Mouse (Mus musculus) bone marrow, adult 2 months (tissue): Measurements from ENCODE around the gene Gm21992. TPM values are rescaled to one million over a fixed set of nuclear protein-coding genes. Genes with fewer than 3 reads are reported as not detected.
"Not testable (repeated sequence)": the region's sequence is repeated elsewhere in the genome, so short reads cannot be mapped to it uniquely, and the experiment has no call there.

ENCODE experiments used
- H3K27ac ChIP-seq: fragments of 200-500 bp; 2 replicates; pipeline ENCODE4 v1.5.1; 2012; ENCODE audit warnings: low read depth, mild to moderate bottlenecking, control low read depth, inconsistent platforms, low read length; ENCODE audit not compliant: control insufficient read depth, poor library complexity, insufficient read depth
- H3K4me1 ChIP-seq: fragments of 200-500 bp; 2 replicates; pipeline ENCODE4 v1.6.1; 2011; ENCODE audit warnings: low read length; ENCODE audit not compliant: control insufficient read depth, insufficient read depth
- H3K4me3 ChIP-seq: fragments of 200-500 bp; replicated peaks from 2 replicates; pipeline ENCODE3; 2011; ENCODE audit warnings: mild to moderate bottlenecking, low read depth, low read length, control low read depth; ENCODE audit not compliant: control insufficient read depth
- CTCF ChIP-seq: fragments of 200-500 bp; IDR thresholded peaks from 2 replicates; pipeline ENCODE4 v1.5.1; 2011; ENCODE audit warnings: low read length, control low read depth; ENCODE audit not compliant: control insufficient read depth, insufficient read depth
- POLR2A ChIP-seq: fragments of 200-500 bp; IDR thresholded peaks from 2 replicates; pipeline ENCODE4 v1.6.1; 2011; ENCODE audit warnings: low read depth, mild to moderate bottlenecking, control low read depth, low read length, borderline replicate concordance; ENCODE audit not compliant: control insufficient read depth
- WGBS: fragments of 180-500 bp; shearing (Covaris S2); methylation state at CpG from one replicate; pipeline ENCODE4 v1.1.7; 2018; 5-methylcytosine and 5-hydroxymethylcytosine counted together
- polyA plus RNA-seq: library from polyadenylated mRNA; stranded (reverse); fragments of >200 nt; gene quantifications from 2 replicates; pipeline ENCODE4 v1.2.4, GENCODE M21; 2011; ENCODE audit warnings: low replicate concordance; ENCODE audit not compliant: missing spikeins, insufficient read depth, insufficient read length

Gm21992 gene
- polyA plus RNA-seq, 1 experiment: 40.7 TPM

- 90% methylated on average over 16 of the region's 16 CpGs for WGBS
- H3K4me1 ChIP-seq: no peaks in the 10 kb centered on the region
- no peak overlapping the region for H3K4me3 ChIP-seq
- no peak for TF ChIP-seq CTCF
- no peak for TF ChIP-seq POLR2A
- no peak overlapping the region for H3K27ac ChIP-seq
Measured at GRCm38 (mm10) chr19:4828444-4829114, 17.2 kb upstream of the Gm21992 start.

GRCm38 (mm10) chr19:4820678-4821303 is 9.4 kb upstream of the Gm21992 start:
- Histone ChIP-seq H3K4me1 (no peaks in the 10 kb centered on the region), H3K4me3 (no peak overlapping the region), H3K27ac (no peak overlapping the region)
- WGBS: 77% methylated on average over 5 of the region's 5 CpGs
- no peak for TF ChIP-seq CTCF
- TF ChIP-seq POLR2A: no peak

- Histone ChIP-seq H3K27ac (no peak overlapping the region), H3K4me3 (no peak overlapping the region), H3K4me1 (no peaks in the 10 kb centered on the region)
- TF ChIP-seq POLR2A (no peak), CTCF (no peak)
- 77% methylated on average over 1 of the region's 1 CpGs for WGBS
Measured at GRCm38 (mm10) chr19:4817182-4817835, 5.9 kb upstream of the Gm21992 start.

- no peaks in the 10 kb centered on the region; the same call in 1 of the 2 replicates for H3K4me1 ChIP-seq
Measured at GRCm38 (mm10) chr19:4813015-4813414, 1.6 kb upstream of the Gm21992 start.

GRCm38 (mm10) chr19:4812334-4812949 is 1.0 kb upstream of the Gm21992 start:
- not testable (repeated sequence) for H3K27ac ChIP-seq, H3K4me1 ChIP-seq
- 71% methylated on average over 8 of the region's 8 CpGs for WGBS
- H3K4me3 ChIP-seq: peak overlapping the region; percentile 78

More at GRCm38 (mm10) chr19:4813015-4813414, 1.6 kb upstream of the Gm21992 start:
- TF ChIP-seq CTCF (peak; percentile 42; the same call in 1 of the 2 replicates), POLR2A (no peak)
- H3K4me3 ChIP-seq: no peak overlapping the region
- no peak overlapping the region for H3K27ac ChIP-seq
- 92% methylated on average over 6 of the region's 6 CpGs for WGBS

GRCm38 (mm10) chr19:4811909-4812242 is 464 bp upstream of the Gm21992 start:
- H3K4me3 ChIP-seq: peak overlapping the region; percentile 78
- no peaks in the 10 kb centered on the region; the same call in 1 of the 2 replicates for H3K4me1 ChIP-seq
- WGBS: 1% methylated on average over 12 of the region's 12 CpGs
- H3K27ac ChIP-seq: peak overlapping the region; percentile 93
- TF ChIP-seq POLR2A (no peak), CTCF (no peak)

GRCm38 (mm10) chr19:4810746-4811062 is 708 bp downstream of the Gm21992 start:
- H3K4me3 ChIP-seq: peak overlapping the region; percentile 93
- H3K27ac ChIP-seq: peak overlapping the region; percentile 87
- WGBS: under 1% methylated on average over 17 of the region's 17 CpGs
- TF ChIP-seq CTCF: no peak
- no peak for TF ChIP-seq POLR2A
- H3K4me1 ChIP-seq: no peaks in the 10 kb centered on the region; the same call in 1 of the 2 replicates

- under 1% methylated on average over 14 of the region's 14 CpGs for WGBS
- no peak for TF ChIP-seq CTCF
- TF ChIP-seq POLR2A: no peak
- Histone ChIP-seq H3K27ac (peak overlapping the region; percentile 87), H3K4me1 (no peaks in the 10 kb centered on the region; the same call in 1 of the 2 replicates), H3K4me3 (peak overlapping the region; percentile 93)
Measured at GRCm38 (mm10) chr19:4810309-4810708, 1.1 kb downstream of the Gm21992 start.

GRCm38 (mm10) chr19:4803283-4803682 is 8.1 kb downstream of the Gm21992 start:
- TF ChIP-seq POLR2A: no peak
- TF ChIP-seq CTCF: no peak
- H3K4me1 ChIP-seq: no peaks in the 10 kb centered on the region; the same call in 1 of the 2 replicates
- no peak overlapping the region for H3K4me3 ChIP-seq
- no peak overlapping the region for H3K27ac ChIP-seq
- WGBS: 88% methylated on average over 10 of the region's 10 CpGs
